Mouse (Mus musculus) kidney, postnatal 0 days (tissue): ENCODE results near the gene Map3k6. TPM values are rescaled to one million over a fixed set of nuclear protein-coding genes. Genes with fewer than 3 reads are reported as not detected.

Experiments
- ATAC-seq: fragments of 200-750 bp; cut with Nextera tagmentation; replicated peaks from 2 replicates; pipeline ENCODE4 v1.8.0; 2017; ENCODE audit warnings: low read depth, moderate number of reproducible peaks, moderate TSS enrichment, moderate library complexity; ENCODE audit not compliant: low FRiP score
- DNase-seq: peaks from one replicate; pipeline ENCODE4 v3.0.0-alpha.2; 2016; ENCODE audit warnings: low spot score
- H3K27ac ChIP-seq: fragments of 300-500 bp; sonication (generic); 2 replicates; pipeline ENCODE4 v1.5.1; 2014; ENCODE audit warnings: mild to moderate bottlenecking
- H3K27me3 ChIP-seq: fragments of 300-500 bp; sonication (generic); 2 replicates; pipeline ENCODE4 v1.6.1; 2014; ENCODE audit warnings: low read length, mixed read lengths; ENCODE audit not compliant: insufficient read depth
- H3K36me3 ChIP-seq: fragments of 300-500 bp; sonication (generic); 2 replicates; pipeline ENCODE4 v1.6.1; 2014; ENCODE audit warnings: low read length, mixed read lengths; ENCODE audit not compliant: insufficient read depth
- H3K4me1 ChIP-seq: fragments of 300-500 bp; sonication (generic); replicated peaks from 2 replicates; pipeline ENCODE4 v1.6.1; 2014; ENCODE audit warnings: antibody characterized with exemption, low read length, mixed read lengths; ENCODE audit not compliant: insufficient read depth
- H3K4me2 ChIP-seq: fragments of 300-500 bp; sonication (generic); 2 replicates; pipeline ENCODE4 v1.6.1; 2014; ENCODE audit warnings: mild to moderate bottlenecking, low read length, moderate library complexity, mixed read lengths
- H3K4me3 ChIP-seq: fragments of 300-500 bp; sonication (generic); replicated peaks from 2 replicates; pipeline ENCODE4 v1.5.1; 2014; ENCODE audit warnings: low read depth, low read length
- H3K9ac ChIP-seq: fragments of 300-500 bp; sonication (generic); 2 replicates; pipeline ENCODE4 v1.6.1; 2014; ENCODE audit warnings: low read depth, low read length
- H3K9me3 ChIP-seq: fragments of 300-500 bp; sonication (generic); replicated peaks from 2 replicates; pipeline ENCODE4 v1.6.1; 2016; ENCODE audit warnings: low read length, inconsistent platforms, mixed read lengths
- CTCF ChIP-seq: IDR thresholded peaks from 2 replicates; pipeline ENCODE4 v1.5.1; 2016; ENCODE audit warnings: antibody characterized with exemption, low read depth, mild to moderate bottlenecking, moderate library complexity
- WGBS: fragments of 180-500 bp; shearing (Covaris S2); extraction: QIAGEN DNeasy Blood & Tissue Kit; methylation state at CpG from one replicate; pipeline ENCODE4 v1.1.7; 2014; 5-methylcytosine and 5-hydroxymethylcytosine counted together
- microRNA-seq: library from miRNA; unstranded; fragments of <30 nt; microRNA quantifications from one replicate; pipeline ENCODE4, GENCODE M21; 2016
- polyA plus RNA-seq: library from polyadenylated mRNA; unstranded; fragments of >200 nt; fragmentation: Nextera tagmentation; extraction: Ambion mirVana; gene quantifications from 2 replicates; pipeline ENCODE4 v1.2.1, GENCODE M21; 2015

The Map3k6 gene
- polyA plus RNA-seq, 1 experiment from 2014 or later, result 4.2 TPM

- no peaks in the 10 kb centered on the region for H3K4me1 ChIP-seq
- no peaks in the 10 kb centered on the region for H3K9me3 ChIP-seq
- no peak for ATAC-seq
- no peak for TF ChIP-seq CTCF
- H3K27ac ChIP-seq, result no peak overlapping the region
- WGBS, result 51% methylated on average over 12 of the region's 12 CpGs
- no peak overlapping the region for H3K4me2 ChIP-seq
- DNase-seq, result peak; percentile 19
- peaks cover 19% of the 10 kb centered on the region for H3K36me3 ChIP-seq
- H3K4me3 ChIP-seq, result no peak overlapping the region
- H3K27me3 ChIP-seq, result no peaks in the 10 kb centered on the region
- H3K9ac ChIP-seq, result no peak overlapping the region
Measured at GRCm38 (mm10) chr4:133298516-133299365, 58.1 kb downstream of the Map3k6 start.

DNA sequence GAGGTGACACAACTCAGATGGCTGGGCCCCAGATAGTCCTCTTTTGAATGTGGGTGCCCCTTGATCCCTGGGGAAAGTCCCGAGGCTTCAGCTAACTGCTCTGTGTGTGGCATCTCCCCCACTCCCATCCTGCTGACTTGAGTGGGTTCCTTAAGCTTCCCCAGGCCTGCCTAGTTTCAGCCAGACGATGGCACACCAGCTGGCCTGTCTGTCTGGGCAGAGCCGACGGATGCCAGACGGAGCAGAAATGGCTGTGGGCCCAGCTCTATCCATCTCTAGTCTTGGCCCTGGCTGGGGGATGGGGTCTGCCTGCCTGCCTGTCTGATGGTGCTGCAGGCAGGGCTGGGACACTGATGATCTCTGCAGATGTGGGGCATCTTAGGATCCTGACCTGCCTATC lies 59.1 kb downstream of the Map3k6 start:
- no peak for ATAC-seq
- no peak for DNase-seq
- H3K27me3 ChIP-seq, result no peaks in the 10 kb centered on the region
- H3K4me2 ChIP-seq, result no peak overlapping the region
- H3K9me3 ChIP-seq, result no peaks in the 10 kb centered on the region
- no peaks in the 10 kb centered on the region for H3K4me1 ChIP-seq
- H3K36me3 ChIP-seq, result peaks cover 19% of the 10 kb centered on the region
- no peak overlapping the region for H3K27ac ChIP-seq
- H3K9ac ChIP-seq, result no peak overlapping the region
- TF ChIP-seq CTCF, result no peak
- 67% methylated on average over 5 of the region's 5 CpGs for WGBS
- H3K4me3 ChIP-seq, result no peak overlapping the region

- H3K4me1 ChIP-seq, result no peaks in the 10 kb centered on the region
- no peak overlapping the region for H3K9ac ChIP-seq
- H3K27ac ChIP-seq, result no peak overlapping the region
- H3K9me3 ChIP-seq, result no peaks in the 10 kb centered on the region
- no peaks in the 10 kb centered on the region for H3K27me3 ChIP-seq
- ATAC-seq (no peak), DNase-seq (no peak)
- peaks cover 19% of the 10 kb centered on the region for H3K36me3 ChIP-seq
- no peak overlapping the region for H3K4me3 ChIP-seq
- WGBS, result 92% methylated on average over 11 of the region's 11 CpGs
- TF ChIP-seq CTCF, result no peak
- no peak overlapping the region for H3K4me2 ChIP-seq
Measured at GRCm38 (mm10) chr4:133300421-133300820, 59.8 kb downstream of the Map3k6 start.

GRCm38 (mm10) chr4:133301802-133302201 lies 61.2 kb downstream of the Map3k6 start:
- Histone ChIP-seq H3K4me2 (no peak overlapping the region), H3K9me3 (no peaks in the 10 kb centered on the region), H3K4me1 (no peaks in the 10 kb centered on the region), H3K9ac (no peak overlapping the region), H3K36me3 (peaks cover 19% of the 10 kb centered on the region), H3K27me3 (no peaks in the 10 kb centered on the region), H3K4me3 (no peak overlapping the region), H3K27ac (no peak overlapping the region)
- ATAC-seq (no peak), DNase-seq (peak; percentile 78)
- peak; percentile 92 for TF ChIP-seq CTCF
- 22% methylated on average over 4 of the region's 4 CpGs for WGBS

Small RNA genes lying within 50 kb of the gene (microRNA-seq; reads per million reads assigned to microRNA genes)
- gene Mir7017, result 0.80 reads per million

Other genes starting within 250 kb of the Map3k6 start
- gene Ahdc1, start 229.6 kb upstream of the Map3k6 start, polyA plus RNA-seq, result 6.4 and 6.7 TPM in 2 replicates
- 98.8 and 113 TPM in 2 replicates for gene Wasf2, start 110.3 kb upstream of the Map3k6 start, polyA plus RNA-seq
- 19.1 and 19.6 TPM in 2 replicates for gene Cd164l2, start 28.7 kb upstream of the Map3k6 start, polyA plus RNA-seq
- 0.11 and 0.54 TPM in 2 replicates for gene Gpr3, start 28.3 kb upstream of the Map3k6 start, polyA plus RNA-seq
- gene Sytl1, start 22.3 kb downstream of the Map3k6 start, polyA plus RNA-seq, result 2.5 and 2.8 TPM in 2 replicates
- 74.5 and 81.2 TPM in 2 replicates for gene Tmem222, start 37.0 kb downstream of the Map3k6 start, polyA plus RNA-seq
- 9.9 and 11.2 TPM in 2 replicates for gene Wdtc1, start 112.7 kb downstream of the Map3k6 start, polyA plus RNA-seq
- gene Slc9a1, start 128.9 kb downstream of the Map3k6 start, polyA plus RNA-seq, result 5.7 and 7.1 TPM in 2 replicates
- gene Tent5b, start 239.3 kb downstream of the Map3k6 start, polyA plus RNA-seq, result 2.7 and 2.8 TPM in 2 replicates